Mouse (Mus musculus) hindbrain, embryonic 11.5 days (tissue): ENCODE measurements at regions not wholly inside any gene's neighbourhood (a gene's known extent, or its start where the extent isn't known, plus 50 kb on each side); places are given as distances from the start of the nearest gene placed in this dataset.

ENCODE experiments used
- ATAC-seq: fragments of 200-750 bp; cut with Nextera tagmentation; 2 replicates; pipeline ENCODE4 v1.8.0; 2017; ENCODE audit warnings: mild to moderate bottlenecking, moderate TSS enrichment, moderate library complexity; ENCODE audit not compliant: low FRiP score
- DNase-seq: peaks from one replicate; pipeline ENCODE4 v3.0.0-alpha.2; 2015; ENCODE audit warnings: low spot score
- H3K27ac ChIP-seq: fragments of 300-500 bp; sonication (generic); 2 replicates; pipeline ENCODE4 v1.5.1; 2014; ENCODE audit warnings: mild to moderate bottlenecking, low read depth, low read length
- H3K27me3 ChIP-seq: fragments of 300-500 bp; sonication (generic); 2 replicates; pipeline ENCODE4 v1.6.1; 2014; ENCODE audit warnings: mild to moderate bottlenecking, low read length, moderate library complexity, mixed read lengths; ENCODE audit not compliant: control insufficient read depth, insufficient read depth
- H3K36me3 ChIP-seq: fragments of 300-500 bp; sonication (generic); 2 replicates; pipeline ENCODE4 v1.6.1; 2014; ENCODE audit warnings: mild to moderate bottlenecking, low read length, moderate library complexity, mixed read lengths; ENCODE audit not compliant: control insufficient read depth, insufficient read depth
- H3K4me1 ChIP-seq: fragments of 300-500 bp; sonication (generic); replicated peaks from 2 replicates; pipeline ENCODE4 v1.6.1; 2014; ENCODE audit warnings: low read length, mixed read lengths; ENCODE audit not compliant: control insufficient read depth, insufficient read depth
- H3K4me2 ChIP-seq: fragments of 300-500 bp; sonication (generic); replicated peaks from 2 replicates; pipeline ENCODE4 v1.6.1; 2014; ENCODE audit warnings: mild to moderate bottlenecking, low read depth, low read length
- H3K4me3 ChIP-seq: fragments of 300-500 bp; sonication (generic); 2 replicates; pipeline ENCODE4 v1.5.1; 2014; ENCODE audit warnings: low read depth, low read length
- H3K9ac ChIP-seq: fragments of 300-500 bp; sonication (generic); 2 replicates; pipeline ENCODE4 v1.6.1; 2014; ENCODE audit warnings: low read depth, low read length
- H3K9me3 ChIP-seq: fragments of 300-500 bp; sonication (generic); 2 replicates; pipeline ENCODE4 v1.6.1; 2016; ENCODE audit warnings: low read length; ENCODE audit not compliant: control insufficient read depth
- WGBS: fragments of 180-500 bp; shearing (Covaris S2); extraction: QIAGEN DNeasy Blood & Tissue Kit; methylation state at CpG from one replicate; pipeline ENCODE4 v1.1.7; 2014; 5-methylcytosine and 5-hydroxymethylcytosine counted together

GRCm38 (mm10) chr2:162712394-162712793 lies 51.4 kb upstream of the Ptprt start:
- no peak overlapping the region for H3K4me3 ChIP-seq
- no peaks in the 10 kb centered on the region for H3K36me3 ChIP-seq
- ATAC-seq (no peak), DNase-seq (no peak)
- no peaks in the 10 kb centered on the region for H3K4me1 ChIP-seq
- H3K4me2 ChIP-seq: no peak overlapping the region
- no peaks in the 10 kb centered on the region for H3K27me3 ChIP-seq
- 90% methylated on average over 9 of the region's 9 CpGs for WGBS
- H3K9ac ChIP-seq: no peak overlapping the region
- no peak overlapping the region for H3K27ac ChIP-seq
- H3K9me3 ChIP-seq: no peaks in the 10 kb centered on the region
